Mouse (Mus musculus) kidney, embryonic 16.5 days (tissue): Measurements from ENCODE around the gene Sephs1. TPM values are rescaled to one million over a fixed set of nuclear protein-coding genes. Genes with fewer than 3 reads are reported as not detected.

Experiments
- ATAC-seq: fragments of 200-750 bp; cut with Nextera tagmentation; 2 replicates; pipeline ENCODE4 v1.8.0; 2017; ENCODE audit warnings: moderate TSS enrichment; ENCODE audit not compliant: low FRiP score, low TSS enrichment
- H3K27ac ChIP-seq: fragments of 300-500 bp; sonication (generic); 2 replicates; pipeline ENCODE4 v1.5.1; 2014; ENCODE audit warnings: low read length
- H3K27me3 ChIP-seq: fragments of 300-500 bp; sonication (generic); 2 replicates; pipeline ENCODE4 v1.6.1; 2014; ENCODE audit warnings: low read length, control low read depth, mixed read lengths; ENCODE audit not compliant: insufficient read depth
- H3K36me3 ChIP-seq: fragments of 300-500 bp; sonication (generic); 2 replicates; pipeline ENCODE4 v1.6.1; 2014; ENCODE audit warnings: low read length, control low read depth, mixed read lengths; ENCODE audit not compliant: insufficient read depth
- H3K4me1 ChIP-seq: fragments of 300-500 bp; sonication (generic); 2 replicates; pipeline ENCODE4 v1.6.1; 2014; ENCODE audit warnings: low read length, control low read depth, mixed read lengths; ENCODE audit not compliant: insufficient read depth
- H3K4me2 ChIP-seq: fragments of 300-500 bp; sonication (generic); replicated peaks from 2 replicates; pipeline ENCODE4 v1.6.1; 2014; ENCODE audit warnings: low read depth, low read length
- H3K4me3 ChIP-seq: fragments of 300-500 bp; sonication (generic); 2 replicates; pipeline ENCODE4 v1.5.1; 2014; ENCODE audit warnings: mild to moderate bottlenecking, low read length
- H3K9ac ChIP-seq: fragments of 300-500 bp; sonication (generic); replicated peaks from 2 replicates; pipeline ENCODE4 v1.6.1; 2014; ENCODE audit warnings: low read length
- H3K9me3 ChIP-seq: fragments of 300-500 bp; sonication (generic); 2 replicates; pipeline ENCODE4 v1.6.1; 2016; ENCODE audit warnings: low read length, control low read depth
- WGBS: fragments of 180-500 bp; shearing (Covaris S2); extraction: QIAGEN DNeasy Blood & Tissue Kit; methylation state at CpG from one replicate; pipeline ENCODE4 v1.1.7; 2014; 5-methylcytosine and 5-hydroxymethylcytosine counted together
- polyA plus RNA-seq: library from polyadenylated mRNA; unstranded; fragments of >200 nt; fragmentation: Nextera tagmentation; extraction: Ambion mirVana; gene quantifications from 2 replicates; pipeline ENCODE4 v1.2.1, GENCODE M21; 2015

Gene Sephs1
- polyA plus RNA-seq = 81.0 and 82.4 TPM in 2 replicates

DNA sequence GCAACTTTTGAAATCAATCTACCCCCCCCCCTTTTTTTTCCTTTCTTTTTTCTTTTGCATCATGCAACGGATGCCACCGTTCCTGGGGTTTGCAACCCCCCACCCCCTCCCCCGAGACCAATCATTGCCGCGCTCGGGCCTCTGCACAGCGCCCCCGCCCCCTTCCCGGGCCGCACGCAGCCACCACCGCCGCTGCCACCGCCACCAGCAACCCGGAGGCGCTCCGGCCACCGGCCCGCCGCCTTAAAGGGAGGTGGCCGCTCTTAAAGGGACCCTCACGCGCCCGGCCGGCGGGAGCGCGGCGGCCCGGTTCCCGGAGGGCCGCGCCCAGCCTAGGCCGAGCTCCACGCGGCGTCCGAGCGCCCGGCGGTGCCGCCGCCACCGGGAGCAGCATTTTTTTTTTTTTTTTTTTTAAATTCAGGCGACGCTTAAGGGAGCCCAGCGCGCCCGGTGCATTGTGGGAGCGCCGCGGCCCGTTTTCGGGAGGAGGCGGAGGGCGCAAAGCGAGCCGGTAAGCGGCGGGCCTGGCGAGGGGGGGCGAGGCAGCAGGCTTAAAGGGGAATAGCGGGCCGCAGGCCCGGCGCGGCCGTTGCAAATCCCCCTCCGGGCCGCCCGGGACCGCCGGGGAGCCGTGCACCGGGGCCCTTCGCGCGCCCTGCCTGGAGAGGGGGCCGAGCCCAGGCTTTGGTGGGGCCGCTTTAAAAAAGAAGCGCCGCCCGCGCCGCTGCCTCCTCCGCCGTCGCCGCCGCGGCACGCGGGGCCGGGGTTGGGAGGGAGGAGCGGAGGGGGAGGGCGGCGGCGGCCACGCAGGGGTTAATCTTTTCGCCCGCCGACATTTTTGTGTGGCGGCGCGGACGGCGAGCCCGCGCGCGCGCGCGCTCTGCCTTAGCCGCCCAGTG lies at the start of gene Sephs1:
Gene Sephs1 (plus strand): TSS at position 215 of the 899 bp plus-strand sequence.
- peak; percentile 79 for ATAC-seq
- Histone ChIP-seq H3K4me1 (peaks cover 16% of the 10 kb centered on the region), H3K27ac (peak within 1 kb of the TSS; percentile 99), H3K4me2 (peak within 1 kb of the TSS; percentile 76), H3K9me3 (no peaks in the 10 kb centered on the region), H3K36me3 (peaks cover 17% of the 10 kb centered on the region), H3K27me3 (no peaks in the 10 kb centered on the region), H3K9ac (peak within 1 kb of the TSS; percentile 100), H3K4me3 (peak within 1 kb of the TSS; percentile 96)
- under 1% methylated on average over 83 of the region's 115 CpGs for WGBS

DNA sequence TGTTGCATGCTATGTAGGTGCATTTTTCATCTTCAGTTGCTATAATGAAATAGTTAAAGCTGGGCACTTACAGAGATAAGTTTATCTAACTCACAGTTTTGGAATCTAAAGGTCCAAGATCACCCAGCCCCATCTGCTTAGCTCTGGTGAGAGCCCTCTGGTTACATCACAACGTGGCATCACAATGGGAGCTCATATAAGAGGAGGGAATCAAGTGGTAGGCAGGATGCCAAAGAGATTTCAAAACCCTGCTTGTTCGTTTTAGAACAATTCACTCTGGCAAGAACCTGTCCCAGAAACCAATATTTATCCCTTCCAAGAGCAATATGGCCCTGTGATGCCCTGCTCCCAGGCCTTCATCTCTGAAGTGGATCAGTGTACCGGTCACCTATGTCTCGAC lies 49.2 kb upstream of the Sephs1 start:
- H3K4me1 ChIP-seq = peaks cover 4% of the 10 kb centered on the region
- no peak overlapping the region for H3K4me2 ChIP-seq
- no peaks in the 10 kb centered on the region for H3K27me3 ChIP-seq
- H3K9me3 ChIP-seq = no peaks in the 10 kb centered on the region
- ATAC-seq = no peak
- H3K36me3 ChIP-seq = no peaks in the 10 kb centered on the region
- H3K4me3 ChIP-seq = no peak overlapping the region
- H3K9ac ChIP-seq = no peak overlapping the region
- H3K27ac ChIP-seq = no peak overlapping the region
- 78% methylated on average over 4 of the region's 4 CpGs for WGBS

DNA sequence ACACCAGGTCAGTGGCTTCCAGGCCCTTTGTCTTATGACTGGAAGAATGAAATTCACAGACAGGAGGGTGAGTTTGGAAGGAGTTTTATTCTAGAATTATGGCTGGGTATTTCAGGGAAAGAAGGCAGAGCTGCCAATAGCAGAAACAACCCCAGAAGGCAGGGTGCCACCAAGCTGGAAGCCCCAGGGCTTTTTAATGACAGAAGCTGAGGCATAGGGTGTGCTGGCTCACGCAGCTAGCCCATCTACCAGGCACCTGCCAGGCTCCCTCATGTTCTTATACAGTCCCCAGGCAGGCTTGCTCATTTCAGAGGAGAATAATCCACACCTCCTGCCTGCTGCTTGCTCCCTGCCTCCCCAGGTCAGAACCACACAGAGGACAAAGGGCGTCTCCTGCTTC lies 31.9 kb upstream of the Sephs1 start:
- Histone ChIP-seq H3K36me3 (no peaks in the 10 kb centered on the region), H3K4me1 (no peaks in the 10 kb centered on the region), H3K9ac (no peak overlapping the region), H3K4me3 (no peak overlapping the region), H3K4me2 (no peak overlapping the region), H3K9me3 (no peaks in the 10 kb centered on the region), H3K27me3 (no peaks in the 10 kb centered on the region), H3K27ac (no peak overlapping the region)
- ATAC-seq = no peak
- 90% methylated on average over 2 of the region's 2 CpGs for WGBS

DNA sequence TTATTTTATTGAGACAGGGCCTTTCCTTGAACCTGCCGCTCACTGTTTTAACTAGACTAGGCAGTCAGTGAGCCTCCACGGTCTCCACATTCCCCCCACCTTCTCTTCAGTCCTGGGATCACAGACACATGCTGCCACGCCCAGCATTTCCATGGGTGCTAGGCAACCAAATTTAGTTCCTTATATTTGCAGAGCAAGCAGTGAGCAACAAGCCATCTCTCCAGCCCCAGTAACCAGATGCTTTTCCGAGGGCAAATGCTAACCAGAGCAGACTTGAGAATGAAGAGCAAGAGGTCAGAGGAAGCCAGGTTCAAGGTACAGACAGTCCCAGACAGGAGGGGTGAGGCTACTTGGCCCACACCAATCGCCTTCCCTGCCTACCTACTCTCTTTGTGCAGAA lies 24.2 kb upstream of the Sephs1 start:
- 66% methylated on average over 5 of the region's 5 CpGs for WGBS

DNA sequence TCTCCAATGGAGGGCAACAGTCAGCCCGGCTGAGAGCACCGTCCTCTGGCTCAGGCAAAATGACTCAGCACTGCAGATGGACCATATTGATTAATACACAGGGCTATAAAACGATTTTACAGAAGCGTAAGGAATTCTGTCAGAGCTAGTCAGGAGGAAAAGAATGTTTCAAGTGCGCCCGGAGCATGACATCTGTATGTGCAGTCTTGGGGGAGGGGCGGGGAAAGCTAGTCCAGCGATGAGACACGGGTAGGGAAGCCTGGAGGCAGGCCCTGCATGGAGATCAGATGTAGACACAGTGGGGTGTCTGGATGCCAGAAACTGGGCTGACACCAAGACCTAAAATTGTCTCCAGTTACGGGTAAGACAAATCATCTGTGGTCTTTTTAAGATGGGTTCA lies 23.2 kb upstream of the Sephs1 start:
- ATAC-seq = no peak
- Histone ChIP-seq H3K27ac (no peak overlapping the region), H3K9ac (no peak overlapping the region), H3K4me1 (peaks cover 10% of the 10 kb centered on the region), H3K36me3 (no peaks in the 10 kb centered on the region), H3K27me3 (no peaks in the 10 kb centered on the region), H3K4me3 (no peak overlapping the region), H3K4me2 (no peak overlapping the region), H3K9me3 (no peaks in the 10 kb centered on the region)
- 58% methylated on average over 10 of the region's 10 CpGs for WGBS

More for the DNA sequence above, 24.2 kb upstream of the Sephs1 start:
- no peak overlapping the region for H3K9ac ChIP-seq
- no peak overlapping the region for H3K27ac ChIP-seq
- H3K4me1 ChIP-seq = peaks cover 10% of the 10 kb centered on the region
- no peak overlapping the region for H3K4me2 ChIP-seq
- no peak overlapping the region for H3K4me3 ChIP-seq
- no peaks in the 10 kb centered on the region for H3K27me3 ChIP-seq
- H3K9me3 ChIP-seq = no peaks in the 10 kb centered on the region
- H3K36me3 ChIP-seq = no peaks in the 10 kb centered on the region
- ATAC-seq = no peak

DNA sequence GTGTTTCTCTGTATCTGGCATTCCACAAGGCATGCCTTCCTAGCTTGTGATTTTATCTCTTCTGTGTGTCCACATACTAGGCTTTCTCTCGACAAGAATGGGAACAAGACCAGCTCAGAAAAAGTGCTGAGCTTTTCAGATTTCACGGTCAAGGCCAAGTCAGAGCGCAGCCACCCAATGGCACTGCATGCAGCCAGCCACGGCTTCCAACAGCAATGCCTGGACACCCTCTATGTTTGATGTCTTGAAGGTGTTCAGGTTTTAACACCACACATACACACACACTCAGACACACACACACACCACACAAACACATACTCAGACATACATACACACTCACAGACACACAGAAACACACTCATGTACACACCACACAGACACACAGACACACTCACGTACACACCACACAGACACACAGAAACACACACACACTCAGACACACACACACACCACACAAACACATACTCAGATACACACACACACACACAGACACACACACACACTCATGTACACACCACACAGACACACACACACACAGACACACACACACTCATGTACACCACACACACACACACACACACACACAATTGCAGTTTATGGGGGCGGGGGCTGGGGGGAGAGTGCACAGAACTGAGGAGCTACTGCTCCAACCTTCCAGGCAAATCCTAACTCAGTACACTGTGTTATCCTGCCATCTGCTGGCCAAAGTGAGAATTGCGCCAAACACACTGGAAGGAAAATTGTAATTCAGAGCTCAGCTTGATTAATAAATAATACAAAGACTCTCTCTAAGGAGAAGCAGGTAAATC lies 17.2 kb upstream of the Sephs1 start:
- no peak overlapping the region for H3K9ac ChIP-seq
- no peak overlapping the region for H3K4me3 ChIP-seq
- WGBS = 43% methylated on average over 7 of the region's 7 CpGs
- no peaks in the 10 kb centered on the region; the same call in 1 of the 2 replicates for H3K27me3 ChIP-seq
- H3K4me2 ChIP-seq = no peak overlapping the region
- ATAC-seq = peak; percentile 76
- peaks cover 2% of the 10 kb centered on the region; the same call in 1 of the 2 replicates for H3K4me1 ChIP-seq
- H3K9me3 ChIP-seq = no peaks in the 10 kb centered on the region
- H3K36me3 ChIP-seq = no peaks in the 10 kb centered on the region
- no peak overlapping the region for H3K27ac ChIP-seq

DNA sequence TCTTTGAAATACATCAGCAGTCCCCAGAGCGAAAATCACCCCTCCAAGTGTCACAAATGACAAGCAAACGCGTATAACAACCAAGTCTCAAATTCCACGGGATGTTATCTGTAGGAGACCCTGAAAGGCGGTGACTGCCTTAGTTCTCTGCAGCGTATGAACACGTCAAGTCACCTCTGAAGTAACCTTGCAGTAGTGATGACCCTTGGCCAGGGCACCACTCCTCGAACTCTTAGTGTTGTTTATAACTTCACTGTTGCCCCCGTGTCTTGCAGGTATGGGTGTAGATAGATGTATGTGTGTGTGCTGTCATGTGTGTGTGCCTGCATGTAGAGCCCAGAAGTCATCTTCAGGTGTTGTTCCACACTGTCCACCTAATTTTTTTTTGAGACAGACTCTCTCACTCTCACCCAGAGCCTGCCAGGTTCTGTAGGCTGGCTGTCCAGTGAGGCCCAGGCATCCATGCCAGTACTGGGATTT lies 16.5 kb upstream of the Sephs1 start:
- Histone ChIP-seq H3K27ac (no peak overlapping the region), H3K9ac (no peak overlapping the region), H3K4me3 (no peak overlapping the region), H3K9me3 (no peaks in the 10 kb centered on the region), H3K4me2 (no peak overlapping the region), H3K36me3 (no peaks in the 10 kb centered on the region), H3K27me3 (no peaks in the 10 kb centered on the region; the same call in 1 of the 2 replicates), H3K4me1 (no peaks in the 10 kb centered on the region)
- 47% methylated on average over 9 of the region's 9 CpGs for WGBS
- no peak for ATAC-seq

DNA sequence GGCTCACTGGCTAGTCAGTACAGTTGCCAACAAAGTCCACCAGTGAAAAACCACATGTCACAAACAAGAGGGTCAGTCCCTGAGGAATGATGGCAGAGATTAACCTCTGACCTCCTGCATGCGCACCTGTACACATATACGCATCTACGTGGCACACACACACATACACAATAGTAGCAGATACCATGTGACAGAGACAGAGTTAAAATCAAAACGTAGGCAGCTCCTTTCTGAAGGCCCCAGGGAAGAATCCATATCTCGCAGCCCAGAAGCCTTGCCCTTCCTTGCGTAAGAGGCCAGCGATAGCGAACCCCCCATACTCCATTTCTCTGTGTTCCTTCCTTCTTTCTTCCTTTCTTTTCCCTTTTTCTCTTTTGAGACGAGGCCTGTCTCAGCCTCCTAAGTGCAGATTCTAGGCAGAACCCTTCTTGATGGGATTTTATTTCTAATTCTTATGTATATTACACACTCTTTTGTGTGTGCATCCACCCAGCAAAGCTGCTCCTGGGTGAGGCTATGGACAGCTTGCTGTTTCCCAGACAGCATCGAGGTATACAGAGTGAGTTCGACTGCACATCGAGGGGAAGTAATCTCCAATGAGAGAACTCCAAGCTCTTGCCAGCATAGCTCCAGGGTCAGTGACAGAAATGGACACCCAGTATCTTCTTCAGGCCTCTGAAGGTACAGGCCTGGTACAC lies 13.2 kb upstream of the Sephs1 start:
- ATAC-seq = no peak
- Histone ChIP-seq H3K4me2 (no peak overlapping the region), H3K9me3 (no peaks in the 10 kb centered on the region), H3K4me3 (no peak overlapping the region), H3K27ac (no peak overlapping the region), H3K9ac (no peak overlapping the region), H3K4me1 (no peaks in the 10 kb centered on the region), H3K27me3 (no peaks in the 10 kb centered on the region; the same call in 1 of the 2 replicates), H3K36me3 (no peaks in the 10 kb centered on the region)
- 86% methylated on average over 12 of the region's 12 CpGs for WGBS

DNA sequence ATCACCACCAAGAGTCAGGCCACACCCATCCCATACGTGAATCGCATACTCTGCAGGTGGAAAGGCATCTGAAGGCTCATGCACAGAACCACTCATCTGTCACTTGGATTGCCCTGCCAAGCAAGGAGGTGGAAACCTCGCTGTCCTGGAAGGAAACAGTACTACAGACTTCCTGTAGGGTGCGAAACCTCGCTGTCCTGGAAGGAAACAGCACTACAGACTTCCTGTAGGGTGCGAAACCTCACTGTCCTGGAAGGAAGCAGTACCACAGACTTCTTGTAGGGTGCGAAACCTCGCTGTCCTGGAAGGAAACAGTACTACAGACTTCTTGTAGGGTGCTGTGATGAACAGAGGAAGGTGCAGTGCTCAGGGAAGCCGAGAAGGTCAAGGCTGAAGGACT lies 8.6 kb upstream of the Sephs1 start:
- H3K27ac ChIP-seq = no peak overlapping the region
- WGBS = 74% methylated on average over 9 of the region's 9 CpGs
- H3K4me2 ChIP-seq = no peak overlapping the region
- no peak overlapping the region for H3K9ac ChIP-seq
- H3K4me1 ChIP-seq = no peaks in the 10 kb centered on the region
- ATAC-seq = no peak
- no peaks in the 10 kb centered on the region for H3K9me3 ChIP-seq
- H3K27me3 ChIP-seq = no peaks in the 10 kb centered on the region
- H3K36me3 ChIP-seq = no peaks in the 10 kb centered on the region
- H3K4me3 ChIP-seq = no peak overlapping the region
